Mouse (Mus musculus) macrophage (primary cell): ENCODE measurements around the gene Mtcp1. TPM values are rescaled to one million over a fixed set of nuclear protein-coding genes. Genes with fewer than 3 reads are reported as not detected.

Experiments
- H3K27ac ChIP-seq: fragments of 350-480 bp; formaldehyde crosslinking; 2 replicates; pipeline ENCODE4 v1.9.0; 2021
- H3K36me3 ChIP-seq: fragments of 350-480 bp; formaldehyde crosslinking; 2 replicates; pipeline ENCODE4 v1.9.0; 2021; ENCODE audit errors: inconsistent target
- H3K4me3 ChIP-seq: fragments of 350-480 bp; formaldehyde crosslinking; 2 replicates; pipeline ENCODE4 v1.9.0; 2021; ENCODE audit errors: inconsistent target
- H3K79me2 ChIP-seq: fragments of 350-480 bp; formaldehyde crosslinking; 2 replicates; pipeline ENCODE4 v1.9.0; 2021; ENCODE audit errors: inconsistent target
- WGBS: methylation state at CpG from one replicate; pipeline ENCODE4 v1.1.7; 2026; ENCODE audit warnings: inconsistent platforms; ENCODE audit not compliant: missing documents; 5-methylcytosine and 5-hydroxymethylcytosine counted together
- polyA plus RNA-seq: library from polyadenylated mRNA; stranded (reverse); fragments of 250-400 nt; gene quantifications from 3 replicates; pipeline ENCODE4 v1.2.4, GENCODE M21; 2018; ENCODE audit warnings: inconsistent platforms
- total RNA-seq, 78 experiments: library from RNA; depleted of rRNA; stranded (reverse); fragments of 250-400 nt; gene quantifications; 1 replicate in 9 of 78; 2 replicates in 24 of 78; 3 replicates in 43 of 78; 4 replicates in 2 of 78; pipeline ENCODE4 v1.2.4; 2018; ENCODE audit warnings: inconsistent platforms in 56 of 78

Mtcp1 gene
- total RNA-seq (2018; cell fraction: chromatin; rRNA removed): 100 to 1,000 TPM in 2 of 26 experiments, 10 to 100 TPM in 23, 1 to 10 TPM in 1; 8.0 to 125 (median 51.4) TPM
- 1 to 10 TPM; 2.0 to 8.9 (median 3.8) TPM for total RNA-seq (2018; cell fraction: cytosol; rRNA removed)
- total RNA-seq (2018; cell fraction: nucleus; rRNA removed): 100 to 1,000 TPM in 4 of 26 experiments, 10 to 100 TPM in 22; 17.2 to 129 (median 56.2) TPM
- 4.4 to 12.2 TPM (median 7.3 TPM) in 3 replicates for polyA plus RNA-seq

DNA sequence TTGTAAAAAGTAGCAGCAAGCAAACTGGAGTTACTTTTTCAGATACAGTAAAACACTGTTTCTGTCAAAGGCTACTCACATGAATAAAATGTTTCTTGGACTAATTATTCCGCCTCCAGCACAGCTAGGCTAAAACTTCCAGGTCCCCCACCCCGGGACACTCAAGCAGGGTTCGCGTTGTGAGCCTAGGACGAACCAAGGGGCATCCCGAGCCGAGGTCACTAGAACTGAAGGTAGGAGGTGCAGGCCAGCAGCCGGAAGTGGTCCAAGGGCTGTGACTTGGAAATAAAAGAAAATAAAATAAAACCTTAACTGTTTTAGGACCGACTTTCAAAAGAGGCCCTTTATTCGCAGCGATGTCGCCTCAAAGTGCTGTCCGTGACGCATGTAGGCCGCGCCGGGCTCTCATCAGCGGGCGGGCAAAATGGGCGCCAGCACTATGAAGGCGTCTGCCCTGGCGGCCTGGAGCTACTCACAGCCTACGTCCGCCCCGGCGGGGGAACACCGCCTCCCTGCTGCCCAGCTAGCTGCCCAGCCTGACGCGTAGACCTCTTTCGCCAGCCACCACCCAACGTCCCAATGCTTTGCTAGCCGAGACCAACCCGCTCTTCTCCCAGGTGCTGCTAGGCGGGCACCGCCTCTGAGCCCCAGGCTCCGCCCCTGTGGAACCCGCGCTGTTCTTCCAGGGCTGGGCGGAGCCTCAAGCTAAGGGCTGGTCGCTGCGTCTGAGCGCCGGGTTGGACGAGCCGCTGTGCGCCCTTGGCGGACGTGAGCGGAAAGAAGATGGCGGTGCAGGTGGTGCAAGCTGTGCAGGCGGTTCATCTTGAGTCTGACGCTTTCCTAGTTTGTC is at the start of gene Mtcp1, which contains the start of the genes Cmc4 and Brcc3:
Gene Mtcp1, minus strand, starts transcription at position 653 of the 850 bp plus-strand sequence.
Gene Cmc4, minus strand, starts transcription at position 649 of the 850 bp plus-strand sequence.
Gene Brcc3, plus strand, starts transcription at position 693 of the 850 bp plus-strand sequence.
- WGBS: 21% methylated on average over 46 of the region's 52 CpGs
- Histone ChIP-seq H3K27ac (peak within 1 kb of the TSS; percentile 61), H3K4me3 (peak within 1 kb of the TSS; percentile 65), H3K79me2 (peaks cover 51% of the 10 kb centered on the region), H3K36me3 (no peaks in the 10 kb centered on the region)

DNA sequence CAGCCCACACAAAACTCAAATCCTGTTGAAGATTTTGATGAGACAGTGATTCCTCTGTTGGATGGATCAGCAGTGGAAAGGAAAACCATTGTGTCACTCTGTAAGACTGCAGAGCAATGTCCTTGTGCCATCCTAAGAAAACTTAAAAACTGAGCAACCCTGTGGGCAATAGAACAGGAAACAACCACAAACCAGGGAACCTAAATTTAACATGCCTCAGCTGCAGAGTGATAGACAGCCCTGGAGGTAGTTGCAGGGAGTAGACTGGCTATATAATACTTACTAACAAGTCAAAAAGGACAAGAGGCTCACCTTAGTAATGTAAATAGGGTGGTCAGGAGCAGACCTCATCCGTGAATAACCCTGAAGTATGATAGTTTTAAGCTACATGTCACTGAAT is 38.2 kb upstream of the Mtcp1 start:
- Histone ChIP-seq H3K36me3 (no peaks in the 10 kb centered on the region), H3K4me3 (no peak overlapping the region), H3K27ac (no peak overlapping the region), H3K79me2 (no peaks in the 10 kb centered on the region)
- WGBS: 64% methylated on average over 1 of the region's 1 CpGs

DNA sequence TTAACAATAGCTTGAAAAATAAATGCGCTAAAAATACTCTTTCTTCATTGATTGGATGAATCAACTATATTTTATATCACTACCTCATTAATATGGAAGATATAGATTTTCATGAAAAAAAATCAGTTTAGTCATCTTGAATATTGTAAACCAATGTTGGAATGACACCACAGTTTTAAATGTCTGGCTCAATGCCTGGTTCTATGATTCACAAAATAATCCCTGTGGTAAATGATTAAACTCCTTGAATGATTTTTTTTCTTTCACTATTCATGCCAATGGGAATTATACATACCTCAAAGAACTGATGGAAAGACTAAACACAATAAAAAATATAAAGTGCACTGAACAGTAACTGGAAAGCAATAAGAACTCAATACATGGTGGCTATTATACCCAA is 6.7 kb downstream of the Mtcp1 start:
- no peak overlapping the region for H3K4me3 ChIP-seq
- no peaks in the 10 kb centered on the region for H3K36me3 ChIP-seq
- peaks cover 15% of the 10 kb centered on the region for H3K79me2 ChIP-seq
- no peak overlapping the region for H3K27ac ChIP-seq
- WGBS: 100% methylated on average over 1 of the region's 1 CpGs

DNA sequence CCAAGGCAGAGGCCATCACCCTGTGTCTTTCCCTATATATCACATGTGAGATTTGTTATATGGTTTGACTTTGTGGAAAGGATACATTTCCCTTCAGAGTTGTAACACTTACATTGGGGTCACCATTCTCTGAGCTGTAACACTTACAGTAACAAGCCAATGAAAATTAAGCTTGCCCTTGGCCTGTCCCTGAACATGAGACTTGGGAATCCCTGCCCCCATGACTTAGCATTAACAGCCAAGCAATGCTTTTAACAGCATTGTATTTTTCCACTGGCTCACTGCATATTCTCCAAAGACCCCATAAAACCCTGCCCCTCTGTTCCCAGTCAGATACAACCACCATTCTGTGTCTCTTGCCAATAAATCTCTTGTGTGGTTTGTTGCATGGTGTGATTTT is 13.0 kb downstream of the Mtcp1 start:
- Histone ChIP-seq H3K36me3 (no peaks in the 10 kb centered on the region), H3K79me2 (no peaks in the 10 kb centered on the region), H3K4me3 (no peak overlapping the region), H3K27ac (peak overlapping the region; percentile 52)

DNA sequence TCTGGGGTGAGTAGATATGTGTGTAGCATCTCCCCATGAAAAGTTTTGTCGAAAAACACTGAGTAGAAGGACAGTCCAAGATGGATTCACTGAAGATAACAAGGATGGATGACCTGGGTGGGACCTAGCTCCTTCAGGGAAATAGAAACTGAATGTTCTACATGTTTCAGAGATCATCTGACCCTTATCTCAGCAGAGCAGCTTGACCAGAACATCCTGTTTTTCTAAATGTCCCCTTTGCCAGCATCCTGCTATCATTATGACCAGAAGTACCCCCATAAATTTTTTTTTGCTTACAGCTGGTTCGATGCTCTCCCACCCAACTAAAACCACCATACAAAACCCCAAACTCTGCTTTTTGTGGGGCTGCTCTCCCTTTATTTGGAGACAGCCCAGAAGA is 13.7 kb downstream of the Mtcp1 start:
- Histone ChIP-seq H3K4me3 (no peak overlapping the region), H3K27ac (peak overlapping the region; percentile 52), H3K36me3 (no peaks in the 10 kb centered on the region), H3K79me2 (no peaks in the 10 kb centered on the region)
- WGBS: 35% methylated on average over 2 of the region's 2 CpGs

DNA sequence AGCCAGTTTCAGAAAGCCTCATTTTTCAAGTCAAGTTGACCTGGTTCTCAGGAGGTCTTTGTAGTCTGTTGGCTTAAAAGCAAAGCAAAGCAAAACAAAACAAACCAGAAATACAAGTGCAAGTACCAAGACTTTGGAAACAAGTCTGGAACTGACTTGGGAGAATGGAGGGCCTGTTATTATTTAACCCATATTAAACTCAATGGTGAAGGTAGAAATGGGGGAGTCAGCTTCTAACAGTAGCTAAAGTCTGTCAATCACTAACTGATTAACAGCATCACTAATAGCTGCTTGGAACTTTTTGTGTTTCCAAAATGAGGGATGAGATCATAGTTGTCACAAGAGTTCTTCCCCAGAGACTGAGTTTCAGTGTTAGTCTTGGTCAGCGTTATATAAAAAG is 16.9 kb downstream of the Mtcp1 start:
- WGBS: 80% methylated on average over 1 of the region's 1 CpGs
- 0 out of 2 replicates have a peak overlapping the region, but pooled peaks have one; percentile 4 for H3K27ac ChIP-seq
- H3K36me3 ChIP-seq: no peaks in the 10 kb centered on the region
- no peaks in the 10 kb centered on the region for H3K79me2 ChIP-seq
- no peak overlapping the region for H3K4me3 ChIP-seq

DNA sequence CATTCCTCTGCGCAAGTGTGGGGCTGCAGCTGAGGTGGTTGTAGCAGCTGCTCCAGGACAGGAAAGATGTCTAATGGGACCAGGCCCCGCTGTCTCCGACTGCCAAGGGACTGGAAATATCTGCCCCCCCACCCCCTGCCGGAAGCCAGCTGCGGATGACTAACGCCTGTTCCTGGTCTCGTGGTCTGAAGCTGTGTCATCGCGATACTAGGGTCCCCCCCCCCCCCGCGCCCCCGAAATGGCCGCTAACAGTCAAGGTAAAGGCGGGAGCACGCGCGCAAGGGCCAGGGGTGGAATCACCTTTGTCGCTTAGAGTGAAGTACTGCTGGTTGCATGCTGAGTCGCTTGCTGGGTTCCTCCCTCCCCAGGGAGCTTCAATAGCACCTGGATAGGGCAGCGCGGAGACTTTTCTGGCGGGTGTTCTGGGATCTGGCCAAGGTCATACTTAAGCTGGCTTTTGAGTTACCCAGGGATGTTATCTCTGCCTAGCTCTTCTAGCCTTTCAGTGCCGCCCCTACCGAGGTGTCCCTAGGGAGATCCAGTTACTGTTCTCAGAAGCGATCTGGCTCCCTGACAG is 34.1 kb downstream of the Mtcp1 start, which contains the start of the genes Fundc2 and F8:
Gene Fundc2, plus strand, starts transcription at position 205 of the 577 bp plus-strand sequence.
Gene F8, minus strand, starts transcription at position 421 of the 577 bp plus-strand sequence.
- peak within 1 kb of the TSS; percentile 82 for H3K27ac ChIP-seq
- WGBS: 19% methylated on average over 20 of the region's 25 CpGs
- peaks cover 32% of the 10 kb centered on the region; the same call in 1 of the 2 replicates for H3K79me2 ChIP-seq
- peak within 1 kb of the TSS; percentile 63 for H3K4me3 ChIP-seq
- H3K36me3 ChIP-seq: no peaks in the 10 kb centered on the region

DNA sequence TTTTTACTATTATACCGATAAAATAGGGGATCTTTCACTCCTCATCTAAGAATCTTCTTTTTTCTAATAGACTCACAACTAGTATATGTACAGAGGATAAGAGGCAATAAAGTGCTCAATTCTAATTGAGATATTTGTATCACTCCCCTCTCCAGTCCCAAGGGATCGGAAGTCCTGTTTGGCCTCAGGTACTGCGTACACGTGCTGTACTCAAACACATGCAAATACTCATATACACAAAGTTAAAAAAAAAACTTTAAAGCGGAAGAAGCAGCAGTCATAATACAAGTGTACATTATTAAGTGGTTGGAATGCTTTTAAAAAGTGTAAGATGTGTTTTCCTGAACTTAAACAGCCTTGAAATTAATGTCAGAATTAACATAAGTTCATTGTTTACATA is 34.7 kb downstream of the Mtcp1 start:
- WGBS: 75% methylated on average over 4 of the region's 5 CpGs
- Histone ChIP-seq H3K79me2 (peaks cover 32% of the 10 kb centered on the region; the same call in 1 of the 2 replicates), H3K4me3 (peak overlapping the region; percentile 63; the same call in 1 of the 2 replicates), H3K27ac (peak overlapping the region; percentile 82), H3K36me3 (no peaks in the 10 kb centered on the region)

DNA sequence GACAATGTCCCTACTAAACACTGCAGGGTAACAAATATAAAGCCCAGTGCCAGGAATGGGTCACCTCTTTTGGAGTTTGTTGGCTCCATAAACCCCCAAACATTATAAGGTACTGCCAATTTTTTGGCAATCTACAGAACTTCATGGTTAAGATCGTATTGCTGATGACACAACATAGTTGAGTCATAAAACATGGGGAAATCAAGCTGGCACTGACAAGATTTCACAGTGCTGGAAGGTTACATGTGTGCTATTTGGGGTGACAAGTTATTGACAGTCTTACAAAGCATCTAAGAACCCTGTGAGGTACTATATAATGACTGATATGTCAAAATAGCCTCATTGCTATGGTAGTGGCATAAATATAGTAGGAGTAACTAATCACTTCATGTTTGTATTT is 35.2 kb downstream of the Mtcp1 start:
- H3K79me2 ChIP-seq: peaks cover 32% of the 10 kb centered on the region; the same call in 1 of the 2 replicates
- WGBS: 67% methylated on average over 1 of the region's 1 CpGs
- H3K4me3 ChIP-seq: no peak overlapping the region
- H3K36me3 ChIP-seq: no peaks in the 10 kb centered on the region
- H3K27ac ChIP-seq: no peak overlapping the region

DNA sequence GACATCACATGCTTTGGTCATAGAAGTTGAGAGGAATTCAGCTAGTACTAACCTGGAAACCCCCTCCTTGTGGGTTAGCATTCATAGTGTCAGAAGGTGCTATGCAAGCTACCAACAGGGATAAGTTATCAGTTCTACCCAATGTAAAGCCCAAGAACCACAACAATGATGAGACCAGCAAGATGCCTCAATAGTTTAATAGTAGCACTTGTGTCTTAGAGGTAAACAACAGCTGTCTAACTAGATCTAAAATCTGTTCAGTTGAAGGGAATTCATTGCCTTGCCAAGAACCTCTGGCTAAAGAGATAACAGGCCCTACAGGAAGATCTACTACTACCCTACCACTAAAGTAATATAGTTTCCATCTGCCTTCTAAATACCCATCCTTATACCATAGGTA is 39.6 kb downstream of the Mtcp1 start:
- Histone ChIP-seq H3K36me3 (no peaks in the 10 kb centered on the region), H3K27ac (no peak overlapping the region), H3K79me2 (no peaks in the 10 kb centered on the region), H3K4me3 (no peak overlapping the region)

DNA sequence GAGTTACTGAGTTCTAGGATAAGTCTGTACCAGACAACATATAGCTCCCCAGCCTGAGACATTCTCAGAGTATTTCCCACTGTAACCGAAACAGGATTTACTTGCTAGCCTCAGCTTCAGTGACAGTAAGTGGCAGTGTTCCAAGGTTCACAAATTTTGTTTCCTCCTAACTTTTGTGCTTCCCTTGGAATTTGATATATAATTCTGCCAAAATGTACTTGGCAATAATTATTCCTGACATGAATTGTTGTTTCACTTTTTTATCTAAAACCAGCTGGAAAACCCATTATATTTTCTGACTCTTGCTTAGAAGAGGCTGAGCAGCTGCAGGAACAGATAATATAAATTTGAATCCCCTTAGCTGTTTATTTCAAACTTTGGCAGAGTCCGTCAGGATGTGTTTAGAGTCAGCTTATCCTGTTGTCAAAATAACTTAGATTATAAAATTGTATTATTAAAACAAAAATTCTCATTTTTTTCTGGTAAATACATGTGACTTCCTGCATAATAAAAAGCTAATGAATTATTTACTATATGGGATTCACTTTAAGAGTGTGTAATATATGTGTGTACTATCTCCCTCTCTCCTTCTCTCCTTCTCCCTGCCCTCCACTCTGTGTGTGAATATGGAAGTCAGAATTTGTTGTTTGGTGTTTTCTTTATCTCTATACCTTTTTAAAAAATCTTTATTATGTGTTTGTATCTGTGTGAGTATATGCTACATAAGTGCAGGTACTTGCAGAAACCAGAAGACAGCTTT is 43.5 kb downstream of the Mtcp1 start:
- H3K4me3 ChIP-seq: no peak overlapping the region
- H3K79me2 ChIP-seq: no peaks in the 10 kb centered on the region
- WGBS: 78% methylated on average over 2 of the region's 2 CpGs
- H3K36me3 ChIP-seq: no peaks in the 10 kb centered on the region
- no peak overlapping the region for H3K27ac ChIP-seq

DNA sequence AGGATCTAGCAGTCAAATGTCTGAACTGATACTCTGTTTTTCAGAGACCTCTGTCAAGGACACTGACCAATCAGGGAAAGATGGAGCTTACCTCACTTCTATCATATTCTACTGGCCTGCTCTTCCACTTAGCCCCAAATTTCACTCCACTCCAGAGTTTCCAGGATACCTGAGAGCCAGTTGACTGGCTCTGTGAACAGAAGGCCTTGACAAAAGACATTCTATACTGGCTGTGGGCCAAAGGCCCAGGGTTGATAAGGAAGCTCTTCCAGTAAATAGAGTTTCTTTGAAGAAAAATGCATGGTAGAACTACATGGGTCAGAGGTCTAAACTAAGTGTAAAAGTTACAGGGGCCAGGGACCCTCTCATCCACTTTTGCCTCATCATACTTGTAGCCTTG is 46.2 kb downstream of the Mtcp1 start:
- H3K27ac ChIP-seq: no peak overlapping the region
- no peak overlapping the region for H3K4me3 ChIP-seq
- H3K36me3 ChIP-seq: no peaks in the 10 kb centered on the region
- H3K79me2 ChIP-seq: no peaks in the 10 kb centered on the region
